Mouse (Mus musculus) limb, embryonic 14.5 days (tissue): Measurements from ENCODE around the gene Nabp1. TPM values are rescaled to one million over a fixed set of nuclear protein-coding genes. Genes with fewer than 3 reads are reported as not detected.

Experiments
- ATAC-seq: fragments of 200-750 bp; cut with Nextera tagmentation; 2 replicates; pipeline ENCODE4 v1.8.0; 2017; ENCODE audit warnings: low read depth, moderate number of reproducible peaks, moderate TSS enrichment; ENCODE audit not compliant: low FRiP score
- DNase-seq: peaks from one replicate; pipeline ENCODE4 v3.0.0-alpha.2; 2015; ENCODE audit warnings: low spot score
- H3K27ac ChIP-seq: fragments of 300-500 bp; sonication (generic); replicated peaks from 2 replicates; pipeline ENCODE4 v1.5.1; 2014; ENCODE audit warnings: low read depth, mild to moderate bottlenecking, low read length, moderate library complexity, mixed read lengths
- H3K27me3 ChIP-seq: fragments of 300-500 bp; sonication (generic); 2 replicates; pipeline ENCODE4 v1.6.1; 2014; ENCODE audit warnings: low read length, mixed read lengths; ENCODE audit not compliant: control insufficient read depth, insufficient read depth
- H3K36me3 ChIP-seq: fragments of 300-500 bp; sonication (generic); 2 replicates; pipeline ENCODE4 v1.6.1; 2014; ENCODE audit warnings: mild to moderate bottlenecking, low read length, moderate library complexity, mixed read lengths; ENCODE audit not compliant: control insufficient read depth, insufficient read depth
- H3K4me1 ChIP-seq: fragments of 300-500 bp; sonication (generic); 2 replicates; pipeline ENCODE4 v1.6.1; 2014; ENCODE audit warnings: antibody characterized with exemption, low read length, mixed read lengths; ENCODE audit not compliant: control insufficient read depth, insufficient read depth
- H3K4me2 ChIP-seq: fragments of 300-500 bp; sonication (generic); replicated peaks from 2 replicates; pipeline ENCODE4 v1.6.1; 2014; ENCODE audit warnings: low read depth, mild to moderate bottlenecking, low read length, moderate library complexity; ENCODE audit not compliant: severe bottlenecking
- H3K4me3 ChIP-seq: fragments of 300-500 bp; sonication (generic); replicated peaks from 2 replicates; pipeline ENCODE4 v1.5.1; 2014; ENCODE audit warnings: low read length
- H3K9ac ChIP-seq: fragments of 300-500 bp; sonication (generic); 2 replicates; pipeline ENCODE4 v1.6.1; 2014; ENCODE audit warnings: mild to moderate bottlenecking, low read depth, low read length, moderate library complexity; ENCODE audit not compliant: severe bottlenecking
- H3K9me3 ChIP-seq: fragments of 300-500 bp; sonication (generic); 2 replicates; pipeline ENCODE4 v1.6.1; 2016; ENCODE audit warnings: low read length; ENCODE audit not compliant: control insufficient read depth
- POLR2A ChIP-seq: fragments of 200-500 bp; IDR thresholded peaks from 2 replicates; pipeline ENCODE4 v1.8.0; 2012; ENCODE audit warnings: inconsistent platforms, mild to moderate bottlenecking, moderate library complexity, borderline replicate concordance; ENCODE audit not compliant: insufficient read depth, insufficient read length; ENCODE audit errors: extremely low read depth
- WGBS: fragments of 180-500 bp; shearing (Covaris S2); extraction: QIAGEN DNeasy Blood & Tissue Kit; methylation state at CpG from one replicate; pipeline ENCODE4 v1.1.7; 2014; 5-methylcytosine and 5-hydroxymethylcytosine counted together
- polyA plus RNA-seq, 2 experiments: library from polyadenylated mRNA; depleted of rRNA in 1 of 2; stranded (reverse) in 1 of 2; unstranded in 1 of 2; fragments of >200 nt; fragmentation: Nextera tagmentation in 1 of 2; extraction: Ambion mirVana in 1 of 2; gene quantifications; 2 replicates each; pipeline versions ENCODE4 v1.2.1 to v1.2.3; 2012 to 2014

The Nabp1 gene
- polyA plus RNA-seq, 2 experiments = 7.0 to 8.6 TPM

DNA sequence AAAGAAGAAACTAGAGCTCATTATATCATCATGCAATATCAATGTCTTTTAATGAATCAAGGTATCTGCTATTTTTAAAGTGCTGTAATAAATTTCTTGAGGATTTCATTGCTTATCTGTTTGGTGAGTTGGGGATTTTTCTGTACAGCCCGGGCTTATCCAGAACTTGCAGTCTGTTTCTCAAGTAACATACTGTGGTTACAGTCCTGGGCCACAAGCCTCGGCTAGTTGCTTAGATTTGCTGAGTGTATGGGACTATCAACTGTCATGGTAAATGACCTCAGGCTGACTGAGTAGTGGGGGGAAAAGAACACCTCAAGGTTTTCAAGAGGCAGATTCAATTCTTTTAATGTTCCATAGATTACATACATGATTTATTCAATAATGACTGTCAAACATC is 24.8 kb upstream of the Nabp1 start:
- Histone ChIP-seq H3K4me2 (no peak overlapping the region), H3K4me3 (no peak overlapping the region), H3K9ac (no peak overlapping the region), H3K4me1 (no peaks in the 10 kb centered on the region), H3K9me3 (no peaks in the 10 kb centered on the region), H3K27me3 (no peaks in the 10 kb centered on the region), H3K27ac (no peak overlapping the region), H3K36me3 (no peaks in the 10 kb centered on the region)
- no peak for TF ChIP-seq POLR2A
- 56% methylated on average over 2 of the region's 2 CpGs for WGBS
- DNase-seq (no peak), ATAC-seq (no peak)

DNA sequence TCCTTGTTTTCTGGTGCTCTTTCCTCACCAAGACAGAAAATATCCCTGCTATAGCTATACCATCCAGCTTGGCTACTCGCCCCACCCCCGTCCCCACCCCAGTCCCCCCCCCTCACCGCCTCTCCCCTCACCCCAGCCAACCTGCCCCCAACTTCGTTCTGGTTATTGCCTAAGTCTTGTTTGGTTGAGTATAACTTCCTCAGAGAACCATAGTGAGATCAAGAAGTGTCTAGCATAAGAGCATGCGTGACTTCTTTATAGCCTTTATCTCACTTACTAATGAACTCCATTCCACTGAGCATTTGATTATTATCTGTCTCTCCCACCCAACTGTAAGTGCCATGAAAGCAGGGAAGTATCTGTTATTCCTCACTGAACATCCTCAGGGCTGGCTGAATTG is 24.1 kb upstream of the Nabp1 start:
- no peaks in the 10 kb centered on the region for H3K27me3 ChIP-seq
- TF ChIP-seq POLR2A = no peak
- 82% methylated on average over 5 of the region's 5 CpGs for WGBS
- no peak for DNase-seq
- H3K27ac ChIP-seq = no peak overlapping the region
- H3K9me3 ChIP-seq = no peaks in the 10 kb centered on the region
- H3K4me3 ChIP-seq = no peak overlapping the region
- no peaks in the 10 kb centered on the region for H3K4me1 ChIP-seq
- no peak for ATAC-seq
- no peaks in the 10 kb centered on the region for H3K36me3 ChIP-seq
- no peak overlapping the region for H3K9ac ChIP-seq
- no peak overlapping the region for H3K4me2 ChIP-seq

DNA sequence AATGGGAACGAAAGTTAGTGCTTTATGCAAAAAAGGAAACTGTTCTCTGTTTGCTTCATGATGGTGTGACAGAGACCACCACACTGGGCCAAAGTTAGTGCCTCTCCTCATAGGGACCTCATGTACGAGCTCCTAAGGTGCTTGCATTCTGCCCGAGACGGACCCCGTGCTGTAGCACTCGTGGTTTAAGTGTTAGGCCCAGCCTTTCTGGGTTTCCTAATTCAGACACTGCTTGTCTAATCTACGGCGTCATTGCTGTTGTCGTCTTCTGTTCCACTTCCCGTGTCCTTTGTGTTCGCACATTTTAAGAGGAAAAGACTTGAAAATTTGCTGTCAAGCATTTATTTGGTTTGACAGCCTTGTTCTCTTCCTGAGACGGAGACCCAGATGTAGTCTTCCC is 23.0 kb upstream of the Nabp1 start:
- Histone ChIP-seq H3K9me3 (no peaks in the 10 kb centered on the region), H3K4me1 (no peaks in the 10 kb centered on the region), H3K9ac (no peak overlapping the region), H3K27me3 (no peaks in the 10 kb centered on the region), H3K27ac (no peak overlapping the region), H3K36me3 (no peaks in the 10 kb centered on the region), H3K4me3 (no peak overlapping the region), H3K4me2 (no peak overlapping the region)
- 82% methylated on average over 12 of the region's 12 CpGs for WGBS
- no peak for TF ChIP-seq POLR2A
- no peak for DNase-seq
- no peak for ATAC-seq

DNA sequence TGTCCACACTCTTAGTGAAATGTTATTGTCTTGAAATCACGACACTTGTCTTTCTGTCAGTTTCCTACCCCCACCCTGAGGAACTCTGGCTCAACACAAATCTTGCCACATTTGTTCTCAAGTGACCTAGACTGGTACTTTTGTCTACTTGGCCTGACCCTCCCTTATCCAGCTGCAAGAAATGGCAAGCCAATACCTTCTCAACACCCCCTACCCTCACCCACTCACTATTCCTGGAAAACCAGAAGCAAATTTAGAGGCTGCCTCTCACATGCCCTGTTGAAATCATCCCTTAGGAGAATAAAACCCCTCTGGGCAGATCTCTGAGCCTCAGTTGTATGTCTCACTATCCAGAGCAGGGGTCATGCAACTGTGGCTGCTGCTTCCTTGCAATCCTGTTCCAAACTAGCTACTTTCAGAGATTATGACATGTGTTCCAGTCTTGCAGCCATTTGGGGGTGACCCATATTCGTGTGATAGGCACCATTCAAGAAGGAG is 20.4 kb upstream of the Nabp1 start:
- Histone ChIP-seq H3K9ac (no peak overlapping the region), H3K27ac (no peak overlapping the region), H3K4me2 (no peak overlapping the region), H3K36me3 (no peaks in the 10 kb centered on the region), H3K4me1 (no peaks in the 10 kb centered on the region), H3K4me3 (no peak overlapping the region), H3K9me3 (no peaks in the 10 kb centered on the region), H3K27me3 (no peaks in the 10 kb centered on the region)
- DNase-seq (no peak), ATAC-seq (no peak)
- TF ChIP-seq POLR2A = no peak
- 59% methylated on average over 2 of the region's 2 CpGs for WGBS

DNA sequence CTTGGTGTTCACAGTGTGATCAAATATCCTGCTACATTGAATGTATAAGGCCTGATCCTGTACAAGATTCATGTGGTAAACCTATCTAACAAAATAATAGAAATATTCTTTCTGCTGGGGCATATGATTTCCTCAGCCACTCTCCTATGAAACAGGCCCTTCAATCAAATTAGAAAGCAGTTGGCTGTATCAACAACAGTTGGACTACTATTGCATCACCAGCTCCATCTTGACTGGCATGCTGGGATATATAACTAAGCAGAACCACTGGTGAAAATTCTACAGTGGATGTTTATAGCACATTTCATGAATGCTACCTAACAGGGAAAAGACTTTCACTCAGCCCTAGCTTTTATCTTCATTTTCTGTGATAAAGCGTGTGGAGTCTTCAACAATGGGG is 17.9 kb upstream of the Nabp1 start:
- TF ChIP-seq POLR2A = no peak
- H3K4me3 ChIP-seq = no peak overlapping the region

More for the DNA sequence above, 17.9 kb upstream of the Nabp1 start:
- no peaks in the 10 kb centered on the region for H3K4me1 ChIP-seq
- no peak for ATAC-seq
- H3K4me2 ChIP-seq = no peak overlapping the region
- no peaks in the 10 kb centered on the region for H3K36me3 ChIP-seq
- no peaks in the 10 kb centered on the region for H3K9me3 ChIP-seq
- no peak overlapping the region for H3K9ac ChIP-seq
- H3K27me3 ChIP-seq = no peaks in the 10 kb centered on the region
- WGBS = 92% methylated on average over 1 of the region's 1 CpGs
- no peak overlapping the region for H3K27ac ChIP-seq
- DNase-seq = no peak
